Mouse (Mus musculus) cerebellum, postnatal 36 days (tissue): ENCODE data around the gene Anapc11.
A peak's percentile ranks its signal among the peaks of the same experiment; 100 is the strongest.

Experiments used
- DNase-seq, 2 experiments: peaks; one replicate each; pipeline ENCODE4 v3.0.0; 2021 to 2022; ENCODE audit warnings: mixed read lengths in 2 of 2

The Anapc11 gene

GRCm38 (mm10) chr11:120608241-120609034 is 10.2 kb downstream of the Anapc11 start, which contains the start of gene Npb:
Gene Npb (plus strand): TSS chr11:120608477.
- DNase-seq, result peak in 1 of 2 experiments; percentile 10

DNA sequence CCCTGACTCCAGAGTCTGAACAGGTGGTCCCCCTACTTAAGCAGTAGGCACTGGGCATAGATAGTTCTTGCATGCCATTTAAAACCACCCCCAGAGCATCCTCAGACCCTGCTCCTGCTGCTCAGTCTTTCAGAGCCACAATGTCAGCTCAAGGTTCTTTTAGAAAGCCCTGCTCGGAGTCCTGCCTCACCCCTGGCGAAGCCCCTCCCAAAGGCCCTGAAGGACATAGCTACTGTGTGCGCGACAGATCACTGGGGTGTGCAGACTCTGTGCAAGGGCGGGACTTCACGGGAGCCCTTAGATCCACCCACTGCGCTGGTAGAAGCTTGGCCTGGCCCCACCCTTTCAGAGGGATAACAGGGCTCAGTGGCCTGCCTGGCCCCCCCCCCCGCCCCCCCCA is 11.0 kb downstream of the Anapc11 start:
- DNase-seq, result no peak

GRCm38 (mm10) chr11:120610477-120611046 is 12.3 kb downstream of the Anapc11 start:
- DNase-seq, result no peak

- peak; percentile 95 to 96 for DNase-seq
Measured at GRCm38 (mm10) chr11:120612763-120613162, 14.5 kb downstream of the Anapc11 start.

DNA sequence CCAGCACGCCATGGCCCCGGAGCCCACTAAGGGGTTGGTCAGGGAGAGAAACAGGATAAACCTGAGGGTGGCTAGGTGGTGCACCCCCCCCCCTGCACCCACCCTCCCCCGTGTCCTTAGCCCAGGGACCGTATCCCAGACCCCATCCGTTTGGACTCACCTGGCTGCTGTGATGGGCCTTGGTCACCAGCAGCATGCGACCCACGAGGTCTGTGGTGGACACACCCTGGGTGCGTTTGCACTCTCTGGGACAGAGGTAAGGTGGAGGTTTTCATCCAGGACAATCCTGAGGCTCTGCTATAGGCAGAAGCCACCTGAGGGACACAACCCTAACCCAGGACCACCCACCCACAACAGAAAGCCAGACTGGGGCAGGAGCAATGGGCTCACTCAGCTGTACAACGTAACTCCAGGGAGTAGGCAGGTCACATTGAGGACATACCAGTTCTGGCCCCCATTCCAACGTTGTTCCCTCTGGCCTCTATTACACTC is 15.3 kb downstream of the Anapc11 start:
- DNase-seq, result peak in 1 of 2 experiments; percentile 19

- DNase-seq, result peak in 1 of 2 experiments; percentile 31
Measured at GRCm38 (mm10) chr11:120613976-120614375, 15.8 kb downstream of the Anapc11 start.

DNA sequence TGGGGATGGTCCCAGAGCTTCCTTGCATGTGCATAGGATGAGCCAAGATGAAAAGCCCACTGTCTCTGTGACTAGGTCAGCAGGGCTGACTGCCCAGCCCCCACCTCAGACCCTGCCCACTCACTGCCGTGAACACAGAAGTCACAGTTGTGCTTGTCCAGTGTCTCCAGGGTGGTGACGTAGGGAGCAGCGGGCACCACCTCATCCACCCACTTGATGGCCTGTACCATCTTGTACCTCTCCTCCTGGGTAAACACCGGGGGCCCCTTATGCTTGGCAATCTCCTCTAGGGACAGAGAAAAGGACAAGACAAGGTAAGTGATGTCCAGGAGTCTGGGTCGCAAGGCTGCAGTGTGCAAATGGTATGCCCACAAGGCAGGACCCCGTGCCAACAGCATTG is 16.9 kb downstream of the Anapc11 start:
- no peak for DNase-seq

DNA sequence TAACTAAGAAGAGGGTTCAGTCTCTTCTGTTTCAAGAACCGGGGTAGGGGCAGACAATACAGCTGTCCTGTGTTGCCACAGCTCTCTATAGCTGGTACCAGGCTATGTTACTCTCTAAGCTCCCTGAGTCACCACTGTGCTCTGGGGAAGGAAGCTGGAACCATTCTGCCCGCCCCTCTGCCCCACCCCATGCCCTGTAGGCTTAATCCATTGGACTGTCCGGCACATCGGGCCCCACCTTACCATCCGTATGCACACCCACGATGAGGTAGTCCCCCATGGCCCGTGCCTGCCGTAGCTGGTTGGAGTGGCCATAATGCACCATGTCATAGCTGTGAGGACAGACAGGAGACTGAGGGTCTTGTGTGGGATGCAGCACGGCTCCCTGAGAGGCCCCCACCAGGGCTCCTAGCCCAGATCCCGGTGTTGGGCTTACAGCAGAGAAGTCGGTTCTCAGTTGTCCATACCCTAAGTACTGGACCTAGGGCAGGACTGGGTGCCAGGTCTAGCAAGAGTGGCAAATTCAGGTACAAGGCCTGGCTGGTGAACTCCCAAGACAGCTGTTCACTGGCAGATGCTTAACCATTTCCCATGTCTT is 17.5 kb downstream of the Anapc11 start:
- peak in 1 of 2 experiments; percentile 20 for DNase-seq

DNA sequence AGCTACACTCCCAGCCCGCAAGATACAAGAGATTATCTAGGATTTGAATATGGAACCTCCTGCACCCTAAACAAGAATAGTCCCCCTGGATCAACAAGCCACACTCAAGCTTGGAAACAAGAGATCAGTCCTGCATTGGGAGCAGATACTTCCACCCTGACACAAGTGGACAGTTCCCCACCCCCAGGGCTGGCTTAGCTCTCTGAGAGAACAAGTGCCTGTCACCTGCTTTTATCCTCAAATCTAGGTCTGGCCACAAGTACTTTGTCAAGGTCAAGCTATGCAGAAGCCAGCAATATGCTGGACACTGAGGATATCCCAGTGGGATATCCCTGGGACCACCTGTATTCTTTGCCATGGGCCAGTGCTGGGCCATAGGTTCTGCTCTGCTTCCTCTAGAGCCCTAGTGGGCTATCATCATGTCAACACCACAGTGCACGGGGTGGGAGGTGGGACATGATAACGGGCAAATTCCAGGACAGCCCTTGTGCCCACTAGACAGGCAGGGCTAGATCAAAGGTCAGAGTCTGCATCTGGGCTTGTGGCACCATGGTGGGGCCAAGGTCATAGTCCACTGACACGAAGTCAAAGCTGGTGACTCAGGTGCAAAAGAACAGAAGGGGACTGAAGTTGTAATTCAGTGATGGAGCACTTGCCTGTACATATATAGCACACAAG is 18.5 kb downstream of the Anapc11 start:
- DNase-seq, result peak in 1 of 2 experiments; percentile 17

- DNase-seq, result peak; percentile 87 to 96
Measured at GRCm38 (mm10) chr11:120617519-120618112, 19.4 kb downstream of the Anapc11 start, which contains the start of gene Pcyt2. Gene Pcyt2 (minus strand): TSS chr11:120617936.

- DNase-seq, result no peak
Measured at GRCm38 (mm10) chr11:120618619-120619535, 20.7 kb downstream of the Anapc11 start.

DNA sequence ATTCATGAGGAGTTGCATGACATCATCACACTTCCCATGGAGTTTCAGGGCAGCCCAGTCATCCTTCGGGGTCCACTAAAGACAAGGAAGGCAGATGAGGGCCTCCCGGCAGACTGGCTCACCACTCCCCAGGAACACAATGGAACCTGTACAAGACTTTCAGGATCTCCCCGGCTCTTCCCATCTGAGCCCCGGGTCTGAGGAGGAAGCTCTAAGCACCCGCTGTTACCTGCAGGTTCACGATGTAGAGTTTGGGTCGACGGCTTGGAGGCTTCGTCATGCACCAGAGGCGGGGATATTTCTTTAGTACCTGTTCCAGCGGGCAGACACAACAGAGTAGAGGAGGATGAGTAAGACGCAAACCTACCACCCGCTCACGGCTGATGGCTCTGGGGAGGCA is 22.0 kb downstream of the Anapc11 start:
- DNase-seq, result no peak

GRCm38 (mm10) chr11:120622805-120623204 is 24.6 kb downstream of the Anapc11 start:
- DNase-seq, result no peak

GRCm38 (mm10) chr11:120623961-120624679 is 25.9 kb downstream of the Anapc11 start:
- DNase-seq, result peak; percentile 53 to 60

- DNase-seq, result peak; percentile 84 to 87
Measured at GRCm38 (mm10) chr11:120624680-120625111, 26.5 kb downstream of the Anapc11 start.

GRCm38 (mm10) chr11:120625152-120625775 is 27.0 kb downstream of the Anapc11 start, which contains the start of gene Sirt7:
Gene Sirt7 (minus strand): TSS chr11:120625240.
- DNase-seq, result no peak

- DNase-seq, result no peak
Measured at GRCm38 (mm10) chr11:120626785-120627467, 28.7 kb downstream of the Anapc11 start.

- no peak for DNase-seq
Measured at GRCm38 (mm10) chr11:120627468-120628300, 29.5 kb downstream of the Anapc11 start.
